Mouse (Mus musculus): ENCODE data around the gene Krtap9-1. TPM values are rescaled to one million over a fixed set of nuclear protein-coding genes. Genes with fewer than 3 reads are reported as not detected.

Gene Krtap9-1
- polyA plus RNA-seq, 1 experiment from 2014 or later = not detected

Other genes starting within 250 kb of the Krtap9-1 start
- gene Krtap4-1, start 245.2 kb upstream of the Krtap9-1 start, polyA plus RNA-seq (2016; fragmentation: Nextera tagmentation; extraction: Ambion mirVana) = not detected in 2 replicates
- not detected in 2 replicates for gene Krtap4-2, start 238.3 kb upstream of the Krtap9-1 start, polyA plus RNA-seq (2016; fragmentation: Nextera tagmentation; extraction: Ambion mirVana)
- not detected in 2 replicates for gene Krtap4-7, start 229.3 kb upstream of the Krtap9-1 start, polyA plus RNA-seq (2016; fragmentation: Nextera tagmentation; extraction: Ambion mirVana)
- gene Gm11555, start 223.2 kb upstream of the Krtap9-1 start, polyA plus RNA-seq (2016; fragmentation: Nextera tagmentation; extraction: Ambion mirVana) = not detected in 2 replicates
- gene Gm11563, start 214.4 kb upstream of the Krtap9-1 start, polyA plus RNA-seq (2016; fragmentation: Nextera tagmentation; extraction: Ambion mirVana) = not detected in 2 replicates
- not detected in 2 replicates for gene Krtap4-6, start 207.4 kb upstream of the Krtap9-1 start, polyA plus RNA-seq (2016; fragmentation: Nextera tagmentation; extraction: Ambion mirVana)
- gene Gm14190, start 182.6 kb upstream of the Krtap9-1 start, polyA plus RNA-seq (2016; fragmentation: Nextera tagmentation; extraction: Ambion mirVana) = not detected in 2 replicates
- gene Gm14180, start 139.1 kb upstream of the Krtap9-1 start, polyA plus RNA-seq (2016; fragmentation: Nextera tagmentation; extraction: Ambion mirVana) = not detected in 2 replicates
- not detected in 2 replicates for gene Gm11595, start 100.5 kb upstream of the Krtap9-1 start, polyA plus RNA-seq (2016; fragmentation: Nextera tagmentation; extraction: Ambion mirVana)
- not detected in 2 replicates for gene Krtap4-8, start 92.7 kb upstream of the Krtap9-1 start, polyA plus RNA-seq (2016; fragmentation: Nextera tagmentation; extraction: Ambion mirVana)
- gene Krtap4-9, start 88.2 kb upstream of the Krtap9-1 start, polyA plus RNA-seq (2016; fragmentation: Nextera tagmentation; extraction: Ambion mirVana) = not detected in 2 replicates
- gene Gm11596, start 79.9 kb upstream of the Krtap9-1 start, polyA plus RNA-seq (2016; fragmentation: Nextera tagmentation; extraction: Ambion mirVana) = not detected in 2 replicates
- not detected in 2 replicates for gene Gm11569, start 74.5 kb upstream of the Krtap9-1 start, polyA plus RNA-seq (2016; fragmentation: Nextera tagmentation; extraction: Ambion mirVana)
- gene Gm11554, start 68.9 kb upstream of the Krtap9-1 start, polyA plus RNA-seq (2016; fragmentation: Nextera tagmentation; extraction: Ambion mirVana) = not detected in 2 replicates
- gene Krtap4-13, start 63.5 kb upstream of the Krtap9-1 start, polyA plus RNA-seq (2016; fragmentation: Nextera tagmentation; extraction: Ambion mirVana) = not detected in 2 replicates
- not detected in 2 replicates for gene Gm11564, start 57.7 kb upstream of the Krtap9-1 start, polyA plus RNA-seq (2016; fragmentation: Nextera tagmentation; extraction: Ambion mirVana)
- gene 2300003K06Rik, start 35.3 kb upstream of the Krtap9-1 start, polyA plus RNA-seq (2016; fragmentation: Nextera tagmentation; extraction: Ambion mirVana) = not detected in 2 replicates
- not detected in 2 replicates for gene Krtap4-16, start 21.8 kb upstream of the Krtap9-1 start, polyA plus RNA-seq (2016; fragmentation: Nextera tagmentation; extraction: Ambion mirVana)
- not detected in 2 replicates for gene Gm11568, start 15.5 kb upstream of the Krtap9-1 start, polyA plus RNA-seq (2016; fragmentation: Nextera tagmentation; extraction: Ambion mirVana)
- gene Gm11559, start 8.9 kb upstream of the Krtap9-1 start, polyA plus RNA-seq (2016; fragmentation: Nextera tagmentation; extraction: Ambion mirVana) = not detected in 2 replicates
- not detected in 2 replicates for gene Gm11567, start 5.8 kb downstream of the Krtap9-1 start, polyA plus RNA-seq (2016; fragmentation: Nextera tagmentation; extraction: Ambion mirVana)
- not detected in 2 replicates for gene Krtap31-1, start 34.5 kb downstream of the Krtap9-1 start, polyA plus RNA-seq (2016; fragmentation: Nextera tagmentation; extraction: Ambion mirVana)
- gene Gm11565, start 41.4 kb downstream of the Krtap9-1 start, polyA plus RNA-seq (2016; fragmentation: Nextera tagmentation; extraction: Ambion mirVana) = not detected in 2 replicates
- gene Krtap31-2, start 62.9 kb downstream of the Krtap9-1 start, polyA plus RNA-seq (2016; fragmentation: Nextera tagmentation; extraction: Ambion mirVana) = not detected in 2 replicates
- gene Krtap9-5, start 75.1 kb downstream of the Krtap9-1 start, polyA plus RNA-seq (2016; fragmentation: Nextera tagmentation; extraction: Ambion mirVana) = not detected in 2 replicates
- gene Krtap29-1, start 105.7 kb downstream of the Krtap9-1 start, polyA plus RNA-seq (2016; fragmentation: Nextera tagmentation; extraction: Ambion mirVana) = not detected in 2 replicates
- gene Krtap16-1, start 113.2 kb downstream of the Krtap9-1 start, polyA plus RNA-seq (2016; fragmentation: Nextera tagmentation; extraction: Ambion mirVana) = not detected in 2 replicates
- gene Krtap17-1, start 120.6 kb downstream of the Krtap9-1 start, polyA plus RNA-seq (2016; fragmentation: Nextera tagmentation; extraction: Ambion mirVana) = 0.68 and 0.90 TPM in 2 replicates
- gene Krt33a, start 142.8 kb downstream of the Krtap9-1 start, polyA plus RNA-seq (2016; fragmentation: Nextera tagmentation; extraction: Ambion mirVana) = not detected in 2 replicates
- not detected in 2 replicates for gene Krt33b, start 156.5 kb downstream of the Krtap9-1 start, polyA plus RNA-seq (2016; fragmentation: Nextera tagmentation; extraction: Ambion mirVana)
- gene Krt34, start 168.2 kb downstream of the Krtap9-1 start, polyA plus RNA-seq (2016; fragmentation: Nextera tagmentation; extraction: Ambion mirVana) = not detected in 2 replicates
- gene Krt31, start 177.2 kb downstream of the Krtap9-1 start, polyA plus RNA-seq (2016; fragmentation: Nextera tagmentation; extraction: Ambion mirVana) = not detected in 2 replicates
- gene Krt32, start 214.8 kb downstream of the Krtap9-1 start, polyA plus RNA-seq (2016; fragmentation: Nextera tagmentation; extraction: Ambion mirVana) = not detected in 2 replicates
- 0.08 TPM in 1 of 2 replicates, not detected in the other for gene Krt35, start 222.9 kb downstream of the Krtap9-1 start, polyA plus RNA-seq (2016; fragmentation: Nextera tagmentation; extraction: Ambion mirVana)
- gene Krt36, start 232.2 kb downstream of the Krtap9-1 start, polyA plus RNA-seq (2016; fragmentation: Nextera tagmentation; extraction: Ambion mirVana) = not detected in 2 replicates
- not detected in 2 replicates for gene Krt13, start 248.2 kb downstream of the Krtap9-1 start, polyA plus RNA-seq (2016; fragmentation: Nextera tagmentation; extraction: Ambion mirVana)

Measured in limb, embryonic 10.5 days (tissue).